Mouse (Mus musculus): Measurements from ENCODE around the gene Hcfc1.

DNA sequence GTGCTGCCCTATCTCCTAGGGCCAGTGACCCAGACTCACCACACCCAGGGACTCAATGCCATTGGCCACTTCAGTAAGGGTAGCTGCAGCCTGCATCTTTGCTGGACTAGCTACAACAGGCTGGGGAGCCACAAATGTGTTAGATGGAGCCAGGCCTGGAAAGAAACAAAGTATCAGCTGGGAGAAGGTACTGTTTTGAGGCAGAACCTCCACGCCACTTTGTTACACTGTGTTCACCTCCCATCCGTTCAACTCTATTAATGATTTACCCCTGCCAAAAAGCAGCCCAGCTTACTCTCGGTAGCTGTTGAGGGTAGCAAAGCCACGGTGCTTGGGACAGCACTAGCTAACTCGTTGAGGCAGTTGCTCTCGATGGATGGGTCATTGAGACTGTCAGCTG, 19.3 kb downstream of the Hcfc1 start:
- TF ChIP-seq CTCF (IDR thresholded peaks at IDR 0.05; ENCODE audit: borderline replicate concordance, insufficient read depth, low read depth, low read length) (no peak), POLR2A (IDR thresholded peaks at IDR 0.05; ENCODE audit: borderline replicate concordance, insufficient read depth, low read length) (no peak)
